Mouse (Mus musculus) megakaryocyte, adult 5-6 weeks (primary cell): ENCODE measurements around the gene Hsd17b1. TPM values are rescaled to one million over a fixed set of nuclear protein-coding genes. Genes with fewer than 3 reads are reported as not detected.

Experiments used
- ATAC-seq: 2 replicates; pipeline ENCODE4 v1.8.0; 2016; ENCODE audit warnings: mild to moderate bottlenecking, inconsistent platforms; ENCODE audit not compliant: poor library complexity, severe bottlenecking
- total RNA-seq, 2 experiments: library from RNA; stranded (forward) in 1 of 2; stranded (reverse) in 1 of 2; fragments of 153-499, 151-499 nt in 1 of 2; fragments of 221-1000, 200-1000 nt in 1 of 2; gene quantifications; 2 replicates each; pipeline versions ENCODE4 v1.2.3 to v1.2.4; 2015 to 2017

The Hsd17b1 gene
- total RNA-seq (2015) (0.11 and 0.45 TPM in 2 replicates), total RNA-seq (2017) (0.29 TPM in 1 of 2 replicates, not detected in the other)

DNA sequence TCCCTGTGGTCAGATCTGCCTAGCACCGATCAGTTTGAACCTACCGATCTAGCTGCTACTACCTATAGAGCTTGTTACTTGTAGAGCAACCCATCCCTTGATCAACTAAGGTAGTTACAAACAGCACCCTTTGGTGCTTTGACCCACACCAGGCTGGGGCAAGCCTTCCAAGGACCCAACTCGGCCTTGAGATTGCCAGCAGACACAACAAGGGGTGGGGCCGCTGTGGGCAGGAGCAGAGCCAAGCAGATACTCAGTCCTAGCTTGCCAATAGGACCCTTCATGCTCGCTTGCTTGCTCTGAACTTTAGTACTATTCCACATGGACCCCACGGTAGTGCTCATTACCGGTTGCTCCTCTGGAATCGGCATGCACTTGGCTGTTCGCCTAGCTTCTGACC is at the start of gene Hsd17b1:
TSS of gene Hsd17b1 (plus strand) at position 291 of the 400 bp plus-strand sequence.
- no peak for ATAC-seq

DNA sequence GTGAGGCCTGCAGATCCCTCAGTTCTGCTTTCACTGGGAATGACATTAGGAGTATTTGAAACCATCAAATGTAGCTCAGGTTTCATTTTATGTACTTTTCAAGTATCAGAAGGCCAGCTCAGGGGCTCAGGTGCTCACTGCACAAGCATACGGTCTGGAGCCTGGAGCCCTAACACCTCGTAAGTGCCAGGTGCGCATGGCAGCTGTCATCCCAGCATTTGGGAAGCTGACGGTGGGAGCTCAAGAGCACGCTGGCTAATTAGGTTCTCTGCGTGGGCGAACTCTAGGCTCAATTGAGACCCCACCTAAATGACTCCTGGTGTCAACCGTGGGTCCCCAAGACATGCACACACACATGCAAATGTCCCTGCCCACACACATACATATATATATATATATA is 48.9 kb upstream of the Hsd17b1 start:
- ATAC-seq, result no peak

DNA sequence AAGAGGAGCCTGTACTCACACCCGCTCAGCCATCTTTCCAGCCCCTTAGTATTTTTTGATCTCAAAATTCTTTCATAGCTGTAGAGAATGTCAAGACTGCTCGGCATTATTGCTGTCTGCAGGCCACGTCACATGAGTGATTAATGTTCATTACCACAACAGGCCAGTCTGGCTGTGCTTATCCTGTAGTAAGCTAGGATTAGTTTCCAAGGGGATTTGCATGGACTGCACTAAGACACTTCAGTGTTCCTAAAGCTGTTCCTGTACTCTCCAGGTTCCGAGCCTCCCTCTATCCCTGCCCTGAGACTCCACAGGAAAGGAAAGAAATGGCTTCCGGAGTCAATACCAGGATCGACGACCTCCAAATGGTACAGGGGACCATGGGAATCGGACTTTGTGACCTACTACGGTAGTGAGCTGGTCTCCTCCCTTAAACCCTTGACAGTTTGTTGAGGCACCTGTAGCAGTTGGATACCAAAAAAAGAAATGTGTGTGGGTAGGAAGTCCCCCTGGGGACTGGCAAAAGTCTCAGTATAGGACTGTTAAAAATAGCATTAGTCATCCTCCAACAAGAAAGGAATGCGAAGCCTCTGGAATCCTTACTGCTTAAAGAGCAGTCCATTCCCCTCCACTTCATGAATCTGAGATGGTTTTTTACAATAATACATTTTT is 47.9 kb upstream of the Hsd17b1 start:
- ATAC-seq, result no peak

DNA sequence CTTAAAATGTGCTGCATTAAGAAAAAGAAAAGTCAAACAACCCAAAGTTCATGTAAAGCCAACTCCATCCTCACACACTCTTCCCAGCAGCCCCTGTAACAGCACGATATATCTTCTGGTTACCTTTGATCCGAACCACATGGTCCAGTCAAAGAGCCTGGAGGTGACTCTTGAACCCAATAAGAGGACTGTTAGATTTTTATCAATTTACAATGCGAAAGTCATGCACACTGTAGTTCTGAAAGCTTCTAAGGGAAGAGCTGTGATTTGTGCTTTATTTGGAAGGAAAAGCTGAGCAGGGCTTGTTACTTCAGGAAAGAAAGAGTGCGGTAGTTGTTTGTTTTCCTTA is 47.4 kb upstream of the Hsd17b1 start:
- ATAC-seq, result no peak

DNA sequence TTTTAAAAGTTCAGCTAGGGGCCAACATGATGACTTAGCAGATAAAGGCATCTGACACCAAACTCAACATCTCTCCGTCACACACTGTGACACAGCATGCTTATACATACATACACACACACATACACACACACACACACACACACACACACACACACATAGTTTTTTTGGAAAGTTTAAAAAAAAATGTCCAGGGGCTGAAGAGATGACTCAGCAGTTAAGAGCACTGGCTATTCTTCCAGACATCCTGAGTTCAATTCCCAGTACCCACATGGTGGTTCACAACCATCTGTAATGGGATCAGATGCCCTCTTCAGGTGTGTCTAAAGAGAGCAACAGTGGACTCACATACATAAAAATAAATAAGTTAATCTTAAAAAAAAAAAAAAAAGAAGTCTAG is 46.7 kb upstream of the Hsd17b1 start:
- no peak for ATAC-seq

DNA sequence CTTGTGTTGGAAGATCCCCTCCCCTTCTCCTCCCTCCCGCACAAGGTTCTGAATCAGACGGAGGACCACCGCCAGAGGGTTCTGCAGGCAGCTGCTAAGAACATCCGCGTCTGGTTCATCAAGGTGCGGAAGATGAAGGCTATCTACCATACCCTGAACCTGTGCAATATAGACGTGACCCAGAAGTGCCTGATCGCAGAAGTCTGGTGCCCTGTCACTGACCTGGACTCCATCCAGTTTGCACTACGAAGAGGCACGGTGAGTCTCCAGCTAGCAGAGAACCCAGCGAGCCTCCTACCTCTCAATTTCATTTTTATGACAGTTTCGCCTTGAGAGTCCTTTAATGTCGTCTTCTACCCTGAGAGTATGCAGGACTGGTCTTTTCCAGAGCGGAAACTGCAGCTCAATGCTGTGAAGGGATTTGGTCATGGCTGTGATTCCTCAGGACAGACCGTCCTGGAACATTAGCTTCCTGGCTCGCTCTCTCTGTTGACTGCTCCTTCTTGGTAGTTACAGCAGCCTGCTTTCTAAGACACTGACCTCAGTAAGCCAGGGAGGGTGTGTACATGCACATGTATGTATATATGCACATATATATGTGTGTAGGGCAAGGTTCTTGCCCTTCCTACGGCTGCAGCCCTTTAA is 44.2 kb upstream of the Hsd17b1 start:
- no peak for ATAC-seq

DNA sequence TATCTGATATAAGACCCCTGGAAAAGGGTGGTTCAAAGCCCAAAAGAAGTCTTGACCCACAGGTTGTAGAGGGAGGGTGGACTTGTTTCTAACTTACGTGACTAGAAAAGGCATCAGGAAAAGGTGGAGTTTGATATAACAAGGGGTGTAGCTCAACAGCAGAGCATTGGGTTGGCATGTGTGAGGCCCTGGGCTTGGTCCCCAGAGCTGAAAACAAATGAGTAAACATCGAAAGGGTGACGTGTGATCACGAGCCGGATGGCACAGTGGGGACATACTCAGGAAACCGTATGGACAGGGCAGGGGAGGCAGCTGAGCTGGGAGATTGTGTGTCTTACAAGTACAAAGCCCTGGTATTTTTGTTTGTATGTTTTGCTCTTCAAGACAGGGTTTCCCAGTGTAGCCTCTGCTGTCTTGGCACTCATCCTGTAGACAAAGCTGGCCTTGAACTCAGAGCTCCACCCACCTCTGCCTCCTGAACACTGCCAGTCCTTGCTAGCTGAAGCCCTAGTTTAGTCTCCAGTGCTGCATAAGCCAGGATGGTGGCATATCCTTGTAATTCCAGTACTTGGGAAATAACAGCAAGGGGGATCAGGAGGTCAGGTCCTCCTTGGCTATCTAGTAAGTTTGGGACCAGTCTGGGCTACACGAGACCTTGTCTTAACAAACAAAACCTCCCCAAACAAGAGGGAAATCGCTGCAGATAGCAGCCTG is 43.4 kb upstream of the Hsd17b1 start:
- ATAC-seq, result no peak

DNA sequence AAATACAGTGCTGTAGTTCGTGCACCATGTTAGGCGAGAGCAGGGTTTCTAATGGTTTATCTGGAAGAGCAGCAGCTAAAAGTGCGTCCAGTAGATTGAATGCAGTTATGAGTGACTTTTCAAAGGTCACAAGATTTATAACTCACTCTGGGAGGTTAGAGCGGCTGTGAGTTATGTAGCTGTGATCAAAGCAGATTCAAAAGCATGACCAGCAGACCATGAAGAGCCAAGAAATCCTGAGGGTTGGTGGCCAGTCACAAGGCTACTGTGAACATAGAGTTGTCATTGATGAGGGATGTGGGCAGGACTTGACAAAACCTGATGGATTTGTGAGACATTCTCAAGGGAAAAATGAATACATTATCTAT is 42.9 kb upstream of the Hsd17b1 start:
- ATAC-seq, result no peak

DNA sequence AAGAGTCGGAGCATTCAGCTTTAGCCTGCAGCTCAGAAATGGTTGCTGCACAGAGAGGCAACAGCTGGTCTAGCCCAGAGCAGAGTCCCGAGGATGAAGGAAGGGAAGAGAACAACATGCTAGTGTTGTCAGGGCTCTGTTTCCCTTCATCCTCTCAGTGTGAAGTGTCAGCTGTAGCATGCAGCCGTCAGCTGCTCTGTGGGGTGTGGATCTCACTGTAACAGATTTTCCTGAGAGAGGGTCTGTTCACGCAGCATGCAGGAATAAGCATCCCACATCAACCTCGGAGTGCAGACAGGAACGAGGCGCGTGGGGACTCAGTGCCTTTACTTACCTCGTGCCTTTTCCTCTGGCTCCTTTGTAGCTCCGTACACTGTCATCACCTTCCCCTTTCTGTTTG is 40.4 kb upstream of the Hsd17b1 start:
- no peak for ATAC-seq

DNA sequence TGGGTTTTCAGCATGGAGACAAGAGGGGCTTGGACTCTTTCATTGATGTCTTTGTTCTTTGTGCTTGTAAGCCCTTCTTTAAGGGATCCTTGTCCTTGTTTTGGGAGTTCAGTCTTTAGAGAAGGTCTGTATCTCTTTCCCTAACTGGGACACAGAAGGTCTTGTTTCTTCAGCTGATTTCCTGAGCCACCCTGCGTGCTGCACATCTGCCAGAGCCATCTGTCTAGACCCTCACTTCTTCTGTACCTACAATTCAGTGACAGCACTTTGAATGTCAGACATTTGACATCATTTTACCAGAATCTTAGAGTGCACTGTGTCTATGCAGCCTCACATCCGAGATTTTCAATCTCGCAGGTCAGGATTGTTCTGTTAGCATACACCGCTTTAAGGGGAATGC is 32.4 kb upstream of the Hsd17b1 start:
- no peak for ATAC-seq

DNA sequence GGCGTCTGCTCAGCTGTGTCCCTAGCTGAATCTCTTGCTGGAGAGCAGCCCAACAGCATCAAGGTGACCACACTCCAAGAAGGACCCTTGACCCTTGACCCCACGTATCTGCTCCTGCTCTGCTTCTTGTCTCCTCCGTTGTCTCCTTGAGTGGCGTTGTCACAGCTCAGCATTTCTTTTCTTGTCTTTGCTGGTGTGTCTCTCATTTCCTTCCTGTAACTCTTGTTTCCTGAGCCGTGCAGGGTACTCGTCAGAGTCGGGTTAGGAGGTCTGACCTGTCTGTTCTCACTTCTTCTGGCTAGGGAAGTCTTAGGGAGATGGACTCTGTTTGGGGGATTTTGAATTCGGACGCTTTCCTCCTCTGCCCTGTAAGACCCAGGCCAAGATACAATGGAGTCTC is 31.8 kb upstream of the Hsd17b1 start:
- no peak for ATAC-seq

DNA sequence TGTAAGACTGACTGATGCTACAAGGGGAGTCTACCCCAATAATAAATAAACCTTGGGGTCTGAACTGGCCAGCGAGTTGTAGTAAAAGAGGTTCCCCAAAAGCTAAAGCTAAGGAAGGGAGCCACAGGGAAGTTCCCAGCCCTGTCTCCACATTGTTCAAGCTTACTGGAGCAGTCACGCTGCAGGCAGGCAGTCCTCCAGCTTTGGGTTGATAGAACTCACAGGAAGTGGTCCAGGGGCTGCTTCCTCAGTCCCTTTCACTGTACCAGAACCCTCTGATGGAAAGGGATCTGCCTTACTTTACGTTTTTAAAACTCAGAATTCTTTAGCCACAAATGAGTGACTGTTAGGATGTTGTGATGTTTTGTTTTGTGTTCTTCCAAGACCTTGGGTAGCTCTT is 30.7 kb upstream of the Hsd17b1 start:
- ATAC-seq, result no peak

DNA sequence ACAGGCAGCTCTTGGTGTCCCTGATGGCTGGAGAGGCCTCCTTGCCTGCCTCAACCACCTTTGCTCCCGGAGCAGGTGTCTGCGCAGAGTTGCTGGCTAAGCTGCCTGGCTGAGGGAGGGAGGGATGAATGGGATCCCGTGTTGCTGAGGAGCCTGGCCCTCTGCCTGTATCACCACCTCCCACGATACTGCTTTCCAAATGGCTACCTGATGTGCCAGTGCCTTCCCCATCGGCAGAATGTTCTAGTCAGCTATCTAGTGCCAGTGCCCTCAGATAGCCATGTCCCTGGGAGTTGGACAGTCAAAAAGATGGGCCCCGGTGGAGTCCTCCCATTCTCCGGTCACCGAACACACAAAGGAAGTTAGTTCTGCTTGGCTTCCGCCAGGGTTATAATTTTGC is 27.9 kb upstream of the Hsd17b1 start:
- ATAC-seq, result no peak

DNA sequence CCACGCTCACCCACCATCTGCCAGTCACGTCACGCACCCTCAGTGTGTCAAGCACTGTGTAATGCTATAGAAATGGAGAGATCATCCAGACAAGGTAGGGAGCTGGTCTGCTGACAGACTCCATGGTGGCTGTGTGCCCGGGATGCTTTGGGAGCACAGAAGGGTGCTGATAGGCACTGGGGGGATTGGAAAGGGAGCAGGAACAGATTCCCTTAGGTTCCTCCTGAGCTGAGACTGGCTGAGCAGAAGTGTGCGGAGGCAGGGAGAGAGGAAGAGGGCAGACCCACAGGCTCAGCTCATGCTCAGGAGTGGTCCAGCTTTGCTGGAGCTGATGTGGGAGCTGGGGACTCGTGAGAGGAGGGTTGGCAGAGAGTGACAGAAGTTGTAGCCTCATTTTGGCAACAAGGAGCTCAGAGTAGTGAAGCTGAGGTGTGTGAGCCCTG is 27.1 kb upstream of the Hsd17b1 start:
- no peak for ATAC-seq

DNA sequence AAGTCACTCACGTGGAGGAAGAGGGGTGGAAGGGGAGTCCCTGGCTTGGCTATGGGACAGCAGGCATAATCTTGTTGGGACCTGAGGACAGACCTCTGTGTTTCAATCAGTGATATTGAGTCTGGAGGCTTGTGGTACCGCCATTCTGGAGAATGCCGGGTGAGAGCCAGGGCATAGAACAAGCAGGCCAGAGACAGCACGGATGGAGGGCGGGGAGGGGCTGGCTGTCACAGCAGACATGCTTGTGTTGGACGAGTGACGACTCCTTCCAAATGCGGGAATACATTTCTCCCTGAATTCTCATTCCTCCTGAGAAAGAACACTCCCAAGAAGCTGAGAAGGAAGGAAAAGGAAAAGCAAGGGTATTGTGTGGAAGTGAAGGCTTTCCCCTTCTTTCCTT is 26.6 kb upstream of the Hsd17b1 start:
- ATAC-seq, result no peak

DNA sequence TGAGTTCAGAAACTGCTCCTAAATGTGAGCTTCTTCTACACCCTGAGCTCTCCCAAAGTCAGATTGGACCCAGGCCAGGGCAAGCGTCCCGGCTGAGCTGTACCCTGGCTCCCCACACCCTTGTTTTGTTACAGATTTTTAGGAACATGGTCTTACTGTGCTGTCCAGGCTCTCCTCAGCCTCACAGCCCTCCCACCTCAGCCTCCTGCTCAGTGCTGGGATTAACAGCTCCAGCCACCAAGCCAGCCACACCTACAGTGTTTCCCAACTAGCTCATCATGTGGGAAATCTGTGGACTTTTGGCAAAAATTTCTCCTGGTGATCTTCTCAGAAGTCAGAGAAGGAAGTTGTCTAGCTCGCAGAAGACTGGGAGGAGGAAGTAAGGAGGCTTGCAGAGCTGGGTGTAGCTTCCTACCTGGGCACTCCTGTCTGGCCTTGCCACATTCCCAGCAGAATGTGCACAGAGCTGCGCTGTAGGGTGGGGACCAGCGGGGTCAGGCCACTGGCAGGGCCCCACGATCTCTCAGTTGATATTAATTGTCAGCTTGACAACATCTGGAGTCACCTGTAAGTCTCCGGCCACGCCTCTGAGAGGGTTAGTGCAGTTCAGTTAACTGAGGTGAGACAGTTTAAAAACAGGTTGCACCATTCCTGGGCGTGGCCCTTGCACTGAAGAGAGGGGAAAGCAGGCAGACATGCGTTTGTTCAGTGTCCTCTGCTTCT is 25.3 kb upstream of the Hsd17b1 start:
- peak; percentile 83 for ATAC-seq

DNA sequence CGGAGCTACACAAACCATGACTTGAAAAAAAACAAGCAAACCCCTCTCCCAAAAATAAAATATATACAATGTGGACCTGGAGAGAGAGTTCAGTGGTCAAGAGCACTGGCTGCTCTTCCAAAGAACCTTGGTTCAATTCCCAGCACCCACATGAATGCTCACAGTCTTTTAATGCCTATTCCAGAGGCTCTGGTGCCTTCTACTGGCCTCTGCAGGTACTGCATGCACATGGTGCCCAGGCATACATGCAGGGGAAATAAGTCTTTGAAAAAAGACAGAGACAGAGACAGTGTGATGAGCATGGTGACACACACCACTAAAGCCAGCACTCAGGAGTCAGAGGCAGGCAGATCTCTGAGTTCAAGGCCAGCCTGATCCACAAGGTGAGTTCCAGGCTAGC is 24.2 kb upstream of the Hsd17b1 start:
- no peak for ATAC-seq

DNA sequence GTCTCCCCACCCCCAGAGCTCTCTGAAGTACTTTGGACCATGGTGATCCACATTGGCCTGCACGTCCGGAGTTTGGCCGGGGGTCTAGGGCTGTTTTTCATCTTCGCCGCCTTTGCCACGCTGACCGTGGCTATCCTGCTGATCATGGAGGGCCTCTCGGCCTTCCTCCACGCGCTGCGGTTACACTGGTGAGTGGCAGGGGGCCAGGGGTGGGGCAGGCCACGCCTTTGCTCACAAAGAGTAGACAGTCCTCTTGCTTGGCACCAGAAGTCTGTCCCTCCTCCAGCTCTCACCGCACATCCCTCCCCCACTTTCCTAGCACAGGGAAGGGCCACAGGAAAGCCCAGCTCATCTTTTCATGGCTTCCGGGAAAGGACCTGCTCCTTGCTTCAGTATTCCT is 22.8 kb upstream of the Hsd17b1 start:
- ATAC-seq, result no peak

DNA sequence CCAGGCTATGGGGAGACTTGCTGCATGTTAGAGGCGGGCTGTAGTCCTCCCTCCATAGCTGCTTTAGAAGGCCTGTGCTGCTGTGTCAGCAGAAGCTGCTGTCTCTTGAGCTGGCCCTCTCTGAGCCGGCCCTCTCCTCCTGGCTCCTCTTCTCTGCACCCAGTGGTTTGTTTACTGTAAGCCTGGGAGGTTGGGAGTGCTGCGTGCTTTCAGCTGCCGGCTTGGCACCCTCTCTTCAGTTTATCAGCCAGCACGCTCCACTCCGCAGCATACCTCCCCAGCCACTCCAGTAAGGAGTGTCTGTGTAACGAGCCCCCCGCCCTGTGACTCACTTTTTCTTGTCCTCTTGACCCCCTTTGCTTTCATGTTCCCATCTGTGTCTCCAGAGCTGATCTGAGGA is 21.3 kb upstream of the Hsd17b1 start:
- no peak for ATAC-seq

DNA sequence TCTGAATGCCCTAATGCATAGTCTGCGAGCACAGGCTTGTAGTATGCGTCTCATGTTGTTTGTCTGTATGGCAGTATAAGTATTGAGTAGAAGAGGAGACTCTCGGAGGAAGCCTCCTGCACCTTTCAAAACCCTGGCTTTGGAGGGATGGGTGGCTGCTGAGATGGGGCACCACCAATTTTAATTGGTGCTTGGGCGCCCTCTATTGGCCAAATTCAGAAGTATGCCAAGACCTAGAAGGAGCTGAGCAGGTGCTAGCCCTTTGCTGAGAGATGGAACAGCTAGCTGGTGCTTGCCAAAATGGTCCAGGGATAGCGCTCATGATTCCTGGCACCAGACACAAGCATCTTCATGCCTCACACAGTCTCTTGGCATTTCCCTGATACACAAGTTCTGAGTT is 20.4 kb upstream of the Hsd17b1 start:
- ATAC-seq, result peak; percentile 62

DNA sequence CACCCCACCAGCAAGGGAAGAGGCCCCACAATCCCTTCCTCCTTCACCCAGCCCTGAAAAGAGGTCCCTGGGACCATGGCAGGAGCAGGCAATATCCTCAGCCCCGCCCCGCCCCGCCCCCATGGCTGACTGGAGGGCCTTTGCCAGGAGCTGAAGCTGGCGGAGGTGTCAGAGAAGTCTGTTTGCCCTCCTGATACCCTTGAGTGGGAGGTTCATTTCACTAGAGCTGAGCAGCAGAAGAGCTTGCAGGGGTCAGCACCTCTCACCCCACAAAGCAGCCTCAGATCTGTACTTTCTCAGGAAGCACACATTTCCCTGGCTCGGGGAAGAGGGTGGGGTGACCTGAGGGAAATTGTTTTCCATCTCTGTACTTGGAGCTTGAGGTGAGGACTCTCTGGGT is 19.5 kb upstream of the Hsd17b1 start:
- ATAC-seq, result no peak

DNA sequence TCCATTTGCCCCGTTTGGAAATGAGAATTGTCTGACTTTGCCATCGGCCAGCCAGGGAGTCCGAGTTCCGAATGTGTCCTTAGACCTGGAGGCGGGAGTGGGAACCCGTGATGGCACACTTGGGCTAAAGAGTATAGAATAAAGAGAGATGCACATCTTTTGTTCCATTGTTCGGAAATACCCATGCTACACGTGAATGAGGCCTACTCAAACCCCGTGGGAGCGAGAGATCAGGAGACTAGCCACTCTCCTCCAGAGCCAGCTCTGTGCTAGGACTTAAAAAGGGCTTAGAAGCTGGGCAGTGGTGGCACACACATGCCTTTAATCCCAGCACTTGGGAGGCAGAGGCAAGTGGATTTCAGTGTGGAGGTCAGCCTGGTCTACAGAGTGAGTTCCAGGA is 18.7 kb upstream of the Hsd17b1 start:
- ATAC-seq, result no peak
